Mouse (Mus musculus) ES-Bruce4 (cell line): ENCODE results near the gene Men1.

Experiments
- CTCF ChIP-seq: IDR thresholded peaks from one replicate; pipeline ENCODE4 v1.8.1; 2011; ENCODE audit warnings: low read depth, low read length
- EP300 ChIP-seq: IDR thresholded peaks from 2 replicates; pipeline ENCODE4 v1.6.1; 2011; ENCODE audit warnings: low read depth, low read length; ENCODE audit not compliant: insufficient read depth

DNA sequence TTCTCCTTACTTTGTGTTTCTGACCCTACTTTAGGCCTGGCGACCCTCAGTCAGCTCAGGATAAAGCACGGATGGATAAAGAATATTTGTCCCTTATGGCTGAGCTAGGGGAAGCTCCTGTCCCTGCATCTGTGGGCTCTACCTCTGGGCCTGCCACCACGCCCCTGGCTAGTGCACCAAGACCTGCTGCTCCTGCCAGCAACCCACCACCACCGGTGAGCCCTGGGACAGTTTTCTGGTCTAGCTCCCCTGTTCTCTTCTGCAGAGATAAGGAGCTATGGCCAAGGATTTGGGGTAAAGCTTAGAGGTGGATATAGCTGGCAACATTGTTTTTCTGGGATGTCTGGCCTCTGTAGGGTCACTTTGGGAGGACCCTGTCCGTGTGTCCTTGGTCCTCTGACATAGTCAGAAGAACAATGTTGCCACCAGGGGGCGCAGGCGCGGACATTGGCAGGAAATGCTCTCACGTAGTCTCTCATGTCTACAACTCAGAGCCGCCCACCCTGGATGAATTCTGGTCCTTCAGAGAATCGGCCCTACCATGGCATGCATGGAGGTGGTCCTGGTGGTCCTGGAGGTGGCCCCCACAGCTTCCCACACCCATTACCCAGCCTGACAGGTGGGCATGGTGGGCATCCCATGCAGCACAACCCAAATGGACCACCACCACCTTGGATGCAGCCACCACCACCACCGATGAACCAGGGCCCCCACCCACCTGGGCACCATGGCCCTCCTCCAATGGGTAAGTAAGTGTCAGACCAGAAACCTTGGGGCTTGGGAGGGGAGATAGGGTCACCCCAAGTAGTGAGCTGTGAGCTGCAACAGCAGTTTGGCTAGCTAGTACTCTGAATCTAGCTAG lies 39.0 kb downstream of the Men1 start:
- peak; percentile 86 for TF ChIP-seq CTCF
- TF ChIP-seq EP300 = no peak
